Mouse (Mus musculus): ENCODE data around the gene Arl15. TPM values are rescaled to one million over a fixed set of nuclear protein-coding genes. Genes with fewer than 3 reads are reported as not detected.

Arl15 gene
- total and polyA plus RNA-seq, 3 experiments: 3.2 to 9.6 (median 9.1) TPM

DNA sequence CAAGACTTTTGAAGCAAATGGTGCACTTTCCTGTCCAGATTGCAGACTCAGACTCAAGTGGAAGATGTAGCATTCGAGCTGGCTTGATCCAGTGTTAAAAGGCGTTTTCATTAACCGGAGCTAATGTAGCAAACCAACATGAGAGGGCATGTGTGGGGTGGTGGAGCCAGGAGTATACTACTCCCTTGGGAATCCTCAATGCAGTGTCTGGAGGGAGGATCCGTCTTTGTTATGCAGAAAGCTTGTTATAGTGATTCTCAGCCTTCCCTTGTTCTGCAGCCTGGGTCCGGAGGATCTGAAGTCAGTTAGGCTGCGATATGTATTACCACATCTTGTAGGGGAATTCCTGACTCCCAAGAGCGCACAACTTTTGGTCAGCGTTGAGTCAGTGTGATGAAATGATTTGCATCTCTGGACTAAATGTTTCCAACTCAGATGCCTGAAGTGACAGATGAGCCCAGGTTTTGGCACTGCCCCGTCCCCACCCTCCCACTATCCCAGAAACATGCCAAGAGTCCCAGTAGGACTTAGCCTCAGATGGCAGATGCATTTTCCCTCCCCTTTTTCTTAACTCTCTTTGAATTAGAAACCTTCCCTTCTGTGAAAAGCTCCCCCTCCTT lies 363.9 kb downstream of the Arl15 start:
- Histone ChIP-seq H3K79me2 (replicated peaks; ENCODE audit: control insufficient read depth, insufficient read depth, low read length) (no peaks in the 10 kb centered on the region), H3K4me3 (no peak overlapping the region), H3K36me3 (ENCODE audit: control insufficient read depth, insufficient read depth, low read length) (no peaks in the 10 kb centered on the region), H3K4me1 (ENCODE audit: control insufficient read depth, insufficient read depth, low read length) (no peaks in the 10 kb centered on the region; the same call in 1 of the 2 replicates), H3K27me3 (ENCODE audit: control insufficient read depth, insufficient read depth, low read length) (no peaks in the 10 kb centered on the region), H3K9ac (ENCODE audit: low read depth, low read length) (no peak overlapping the region), H3K27ac (no peak overlapping the region)
- intact Hi-C loops (cut with DNase I): no loop called here
- no peak for DNase-seq
- WGBS: 88% methylated on average over 9 of the region's 9 CpGs
- TF ChIP-seq EP300 (IDR thresholded peaks at IDR 0.05; ENCODE audit: insufficient read depth, low read depth, low read length) (no peak), CTCF (IDR thresholded peaks at IDR 0.05) (no peak), POLR2A (IDR thresholded peaks at IDR 0.05; ENCODE audit: insufficient read depth, low read depth, low read length) (no peak)

- H3K27ac ChIP-seq: no peak overlapping the region
- WGBS: 78% methylated on average over 13 of the region's 13 CpGs
- H3K4me3 ChIP-seq: no peak overlapping the region
- H3K27me3 ChIP-seq (ENCODE audit: control insufficient read depth, insufficient read depth, low read length): no peaks in the 10 kb centered on the region
- no peak for TF ChIP-seq EP300 (IDR thresholded peaks at IDR 0.05; ENCODE audit: insufficient read depth, low read depth, low read length)
- no peak for TF ChIP-seq CTCF (IDR thresholded peaks at IDR 0.05)
- TF ChIP-seq POLR2A (IDR thresholded peaks at IDR 0.05; ENCODE audit: insufficient read depth, low read depth, low read length): no peak
- no peak for DNase-seq
- H3K36me3 ChIP-seq (ENCODE audit: control insufficient read depth, insufficient read depth, low read length): no peaks in the 10 kb centered on the region
- intact Hi-C loops (cut with DNase I): loop anchor here (10.0 kb wide), 1 partner anchor 305 kb away; no protein-coding TSS in a partner anchor
- H3K9ac ChIP-seq (ENCODE audit: low read depth, low read length): no peak overlapping the region
- H3K79me2 ChIP-seq (replicated peaks; ENCODE audit: control insufficient read depth, insufficient read depth, low read length): no peaks in the 10 kb centered on the region
- H3K4me1 ChIP-seq (ENCODE audit: control insufficient read depth, insufficient read depth, low read length): no peaks in the 10 kb centered on the region; the same call in 1 of the 2 replicates
Measured at GRCm38 (mm10) chr13:114159634-114160391, 365.5 kb downstream of the Arl15 start.

GRCm38 (mm10) chr13:114162753-114163152 lies 368.4 kb downstream of the Arl15 start:
- WGBS: 60% methylated on average over 4 of the region's 4 CpGs
- no peak for DNase-seq
- no peak for TF ChIP-seq POLR2A (IDR thresholded peaks at IDR 0.05; ENCODE audit: insufficient read depth, low read depth, low read length)
- no peak for TF ChIP-seq EP300 (IDR thresholded peaks at IDR 0.05; ENCODE audit: insufficient read depth, low read depth, low read length)
- no peak for TF ChIP-seq CTCF (IDR thresholded peaks at IDR 0.05)
- H3K9ac ChIP-seq (ENCODE audit: low read depth, low read length): no peak overlapping the region
- no peaks in the 10 kb centered on the region for H3K27me3 ChIP-seq (ENCODE audit: control insufficient read depth, insufficient read depth, low read length)
- H3K36me3 ChIP-seq (ENCODE audit: control insufficient read depth, insufficient read depth, low read length): no peaks in the 10 kb centered on the region
- no peak overlapping the region for H3K4me3 ChIP-seq
- intact Hi-C loops (cut with DNase I): loop anchor here (10.0 kb wide), 1 partner anchor 302 kb away; no protein-coding TSS in a partner anchor
- no peaks in the 10 kb centered on the region for H3K79me2 ChIP-seq (replicated peaks; ENCODE audit: control insufficient read depth, insufficient read depth, low read length)
- H3K4me1 ChIP-seq (ENCODE audit: control insufficient read depth, insufficient read depth, low read length): no peaks in the 10 kb centered on the region; the same call in 1 of the 2 replicates
- no peak overlapping the region for H3K27ac ChIP-seq

DNA sequence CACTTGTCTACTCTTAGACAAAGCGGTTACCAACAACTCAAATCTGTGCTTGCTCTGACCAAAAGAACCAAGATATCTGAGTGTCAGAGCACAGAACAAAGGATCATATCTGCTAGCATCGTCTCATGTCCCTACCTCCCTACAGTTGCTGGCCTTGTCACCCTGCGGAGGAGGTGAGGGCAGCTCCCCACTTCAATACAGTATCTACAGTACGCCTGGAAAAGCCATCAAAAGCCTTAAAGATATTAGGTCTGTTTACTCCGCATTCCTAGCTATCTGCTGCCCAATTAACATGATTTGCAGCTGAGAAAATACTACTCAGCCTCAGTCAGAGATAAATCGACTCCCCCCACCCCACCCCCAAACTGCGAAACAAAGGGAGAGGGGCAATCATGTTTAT lies 371.3 kb downstream of the Arl15 start:
- Histone ChIP-seq H3K4me3 (no peak overlapping the region), H3K9ac (ENCODE audit: low read depth, low read length) (no peak overlapping the region), H3K27me3 (ENCODE audit: control insufficient read depth, insufficient read depth, low read length) (no peaks in the 10 kb centered on the region), H3K27ac (no peak overlapping the region), H3K4me1 (ENCODE audit: control insufficient read depth, insufficient read depth, low read length) (no peaks in the 10 kb centered on the region), H3K36me3 (ENCODE audit: control insufficient read depth, insufficient read depth, low read length) (no peaks in the 10 kb centered on the region), H3K79me2 (replicated peaks; ENCODE audit: control insufficient read depth, insufficient read depth, low read length) (no peaks in the 10 kb centered on the region)
- DNase-seq: no peak
- TF ChIP-seq POLR2A (IDR thresholded peaks at IDR 0.05; ENCODE audit: insufficient read depth, low read depth, low read length) (no peak), EP300 (IDR thresholded peaks at IDR 0.05; ENCODE audit: insufficient read depth, low read depth, low read length) (no peak), CTCF (IDR thresholded peaks at IDR 0.05) (no peak)
- intact Hi-C loops (cut with DNase I): loop anchor here (10.0 kb wide), 1 partner anchor 299 kb away; no protein-coding TSS in a partner anchor
- WGBS: 59% methylated on average over 7 of the region's 7 CpGs

- Histone ChIP-seq H3K36me3 (ENCODE audit: control insufficient read depth, insufficient read depth, low read length) (no peaks in the 10 kb centered on the region), H3K27me3 (ENCODE audit: control insufficient read depth, insufficient read depth, low read length) (no peaks in the 10 kb centered on the region), H3K4me3 (no peak overlapping the region), H3K4me1 (ENCODE audit: control insufficient read depth, insufficient read depth, low read length) (no peaks in the 10 kb centered on the region), H3K79me2 (replicated peaks; ENCODE audit: control insufficient read depth, insufficient read depth, low read length) (no peaks in the 10 kb centered on the region), H3K9ac (ENCODE audit: low read depth, low read length) (no peak overlapping the region), H3K27ac (no peak overlapping the region)
- no peak for DNase-seq
- intact Hi-C loops (cut with DNase I): loop anchor here (10.0 kb wide), 1 partner anchor 298 kb away; no protein-coding TSS in a partner anchor
- TF ChIP-seq CTCF (IDR thresholded peaks at IDR 0.05) (no peak), EP300 (IDR thresholded peaks at IDR 0.05; ENCODE audit: insufficient read depth, low read depth, low read length) (no peak), POLR2A (IDR thresholded peaks at IDR 0.05; ENCODE audit: insufficient read depth, low read depth, low read length) (no peak)
- 57% methylated on average over 12 of the region's 12 CpGs for WGBS
Measured at GRCm38 (mm10) chr13:114166439-114167183, 372.3 kb downstream of the Arl15 start.

Data from heart, adult 2 months (tissue).